Mouse (Mus musculus) cortical plate, adult 2 months (tissue): Measurements from ENCODE around the gene Nthl1.

Source experiments
- CTCF ChIP-seq: fragments of 200-500 bp; IDR thresholded peaks from 2 replicates; pipeline ENCODE4 v1.5.1; 2011; ENCODE audit warnings: mild to moderate bottlenecking, control low read depth, low read length; ENCODE audit not compliant: insufficient read depth; ENCODE audit errors: extremely low read depth
- POLR2A ChIP-seq: fragments of 200-500 bp; IDR thresholded peaks from 2 replicates; pipeline ENCODE4 v1.6.1; 2011; ENCODE audit warnings: mild to moderate bottlenecking, low read length, control low read depth; ENCODE audit not compliant: insufficient read depth; ENCODE audit errors: extremely low read depth

- peak; percentile 20; the same call in 1 of the 2 replicates for TF ChIP-seq CTCF
- TF ChIP-seq POLR2A: no peak
Measured at GRCm38 (mm10) chr17:24617561-24618194, 14.8 kb upstream of the Nthl1 start.
